Mouse (Mus musculus) megakaryocyte, embryonic 14.5 days (primary cell): ENCODE measurements around the gene Galnt17. TPM values are rescaled to one million over a fixed set of nuclear protein-coding genes. Genes with fewer than 3 reads are reported as not detected.

Experiments used
- H3K27me3 ChIP-seq: replicated peaks from 2 replicates; pipeline ENCODE3; 2012; ENCODE audit warnings: inconsistent platforms
- H3K36me3 ChIP-seq: replicated peaks from 2 replicates; pipeline ENCODE3; 2012; ENCODE audit warnings: low read length, inconsistent platforms, mixed read lengths
- H3K4me1 ChIP-seq: 2 replicates; pipeline ENCODE4 v1.6.1; 2012; ENCODE audit warnings: inconsistent platforms
- H3K4me3 ChIP-seq: replicated peaks from 2 replicates; pipeline ENCODE3; 2012; ENCODE audit warnings: moderate library complexity, mild to moderate bottlenecking, inconsistent platforms
- H3K9me3 ChIP-seq: 2 replicates; pipeline ENCODE4 v1.6.1; 2012; ENCODE audit warnings: inconsistent platforms
- FLI1 ChIP-seq: IDR thresholded peaks from 2 replicates; pipeline ENCODE4 v1.6.1; 2012; ENCODE audit warnings: low read length, inconsistent platforms, mixed read lengths
- GATA1 ChIP-seq: IDR thresholded peaks from 3 replicates; pipeline ENCODE4 v1.6.1; 2012; ENCODE audit warnings: mixed read lengths, low read length, inconsistent platforms, borderline replicate concordance
- polyA plus RNA-seq: library from polyadenylated mRNA; stranded (reverse); fragments of >175 nt; gene quantifications from 2 replicates; pipeline ENCODE4 v1.2.3, GENCODE M21; 2012; ENCODE audit warnings: low replicate concordance; ENCODE audit not compliant: insufficient read depth

Gene Galnt17
- polyA plus RNA-seq, 1 experiment, result not detected

DNA sequence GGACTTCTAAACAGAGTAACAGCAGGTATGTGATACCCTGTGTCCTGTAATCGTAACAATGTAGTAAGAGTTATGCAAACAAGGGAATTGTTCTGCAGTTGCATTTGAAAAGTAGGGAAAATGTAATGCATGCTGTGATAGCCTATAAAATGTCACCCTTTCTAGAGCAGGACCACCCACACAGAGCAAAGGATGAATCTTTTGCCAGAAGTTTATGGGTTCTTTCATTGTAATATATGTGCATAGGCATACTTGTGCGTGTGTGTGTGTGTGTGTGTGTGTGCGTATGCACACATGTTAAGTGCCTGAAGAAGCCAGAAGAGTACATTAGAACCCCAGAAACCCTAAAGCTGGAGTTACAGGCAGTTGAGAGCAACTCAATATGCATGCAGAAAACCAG is 59.9 kb downstream of the Galnt17 start:
- H3K4me3 ChIP-seq, result no peak overlapping the region
- TF ChIP-seq GATA1 (no peak), FLI1 (no peak)
- no peaks in the 10 kb centered on the region for H3K27me3 ChIP-seq
- no peaks in the 10 kb centered on the region for H3K4me1 ChIP-seq
- H3K36me3 ChIP-seq, result no peaks in the 10 kb centered on the region
- peaks cover 46% of the 10 kb centered on the region for H3K9me3 ChIP-seq

DNA sequence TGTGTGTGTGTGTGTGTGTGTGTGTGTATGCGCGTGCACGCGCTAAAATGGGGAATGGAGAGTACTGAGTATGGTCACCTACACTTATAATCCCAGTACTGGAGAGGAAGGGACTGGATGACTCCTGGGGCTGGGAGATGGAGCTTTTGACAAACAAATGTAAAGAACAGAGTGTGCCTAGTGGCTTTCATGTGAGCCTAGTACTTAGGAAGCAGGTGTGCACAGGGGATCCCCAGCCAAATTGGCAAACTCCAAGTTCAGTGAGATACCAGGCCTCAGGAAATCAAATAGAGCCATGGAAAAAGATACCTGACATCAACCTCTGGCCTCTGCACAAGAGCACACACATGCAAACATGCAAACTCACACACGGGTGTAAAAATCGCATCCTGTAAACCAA is 61.7 kb downstream of the Galnt17 start:
- H3K4me3 ChIP-seq, result no peak overlapping the region
- no peaks in the 10 kb centered on the region for H3K27me3 ChIP-seq
- H3K36me3 ChIP-seq, result no peaks in the 10 kb centered on the region
- no peaks in the 10 kb centered on the region for H3K4me1 ChIP-seq
- H3K9me3 ChIP-seq, result peaks cover 53% of the 10 kb centered on the region
- TF ChIP-seq FLI1 (no peak), GATA1 (no peak)

DNA sequence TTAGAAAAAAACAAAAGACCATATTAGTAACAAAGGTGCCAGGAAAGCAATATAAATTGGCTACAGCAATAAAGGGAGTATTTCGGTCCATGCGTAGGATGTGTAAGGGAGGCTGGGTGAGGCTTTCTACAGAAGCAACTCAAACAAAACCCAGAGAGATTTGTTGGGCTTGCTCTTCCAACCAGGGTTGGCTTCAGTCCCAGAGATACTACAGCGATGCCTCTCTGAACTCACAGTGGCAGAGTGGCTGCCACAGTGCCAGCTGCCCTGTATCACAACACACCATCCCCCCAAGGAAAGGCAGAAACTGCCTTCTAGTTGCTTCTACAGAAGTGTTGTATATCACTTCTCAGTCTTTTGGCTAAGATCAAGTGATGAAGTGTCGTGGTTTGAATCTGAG is 66.6 kb downstream of the Galnt17 start:
- no peaks in the 10 kb centered on the region for H3K36me3 ChIP-seq
- peaks cover 44% of the 10 kb centered on the region for H3K9me3 ChIP-seq
- no peaks in the 10 kb centered on the region for H3K4me1 ChIP-seq
- TF ChIP-seq FLI1, result no peak
- H3K4me3 ChIP-seq, result no peak overlapping the region
- no peaks in the 10 kb centered on the region for H3K27me3 ChIP-seq

DNA sequence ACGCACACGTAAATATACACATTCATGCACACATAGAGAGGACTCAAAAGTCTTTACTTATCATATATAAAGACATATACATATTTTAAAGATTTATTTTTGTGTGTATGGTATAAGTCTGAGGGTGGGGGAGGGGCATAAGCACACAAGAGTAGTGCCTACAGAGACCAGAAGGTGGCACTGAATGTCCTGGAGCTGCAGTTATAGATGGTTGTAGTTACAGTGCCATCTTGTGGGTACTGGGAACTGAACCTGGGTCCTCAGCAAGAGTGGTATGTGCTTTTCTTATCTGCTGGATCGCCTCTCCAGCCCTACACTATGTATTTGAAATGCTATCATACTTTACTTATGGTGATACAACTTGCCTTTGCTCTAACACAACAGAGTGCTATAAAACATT is 68.5 kb downstream of the Galnt17 start:
- TF ChIP-seq FLI1 (no peak), GATA1 (no peak)

DNA sequence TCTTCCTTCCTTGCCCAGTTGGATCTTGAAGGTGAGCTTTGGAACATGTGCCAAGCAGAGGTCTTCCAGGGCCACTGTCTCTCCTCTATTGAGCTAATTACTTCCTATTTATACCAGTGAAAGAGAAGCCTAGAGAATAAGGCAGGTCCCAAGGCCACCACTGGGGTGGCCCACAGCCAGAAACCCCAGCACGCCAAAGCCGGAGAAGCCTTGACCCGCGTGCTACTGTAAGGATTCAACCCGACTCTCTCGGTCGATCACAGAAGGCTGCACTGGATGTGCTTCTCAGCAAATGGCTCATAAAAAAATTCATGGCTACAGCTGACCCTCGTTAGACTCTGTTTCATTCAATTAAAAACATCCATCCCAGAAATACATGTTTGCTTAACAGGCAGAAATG is 71.4 kb downstream of the Galnt17 start:
- Histone ChIP-seq H3K4me1 (no peaks in the 10 kb centered on the region), H3K36me3 (no peaks in the 10 kb centered on the region), H3K27me3 (no peaks in the 10 kb centered on the region), H3K9me3 (peaks cover 67% of the 10 kb centered on the region), H3K4me3 (no peak overlapping the region)
- no peak for TF ChIP-seq FLI1
- TF ChIP-seq GATA1, result no peak

More for the DNA sequence above, 68.5 kb downstream of the Galnt17 start:
- Histone ChIP-seq H3K9me3 (peaks cover 52% of the 10 kb centered on the region), H3K4me1 (no peaks in the 10 kb centered on the region), H3K27me3 (no peaks in the 10 kb centered on the region), H3K36me3 (no peaks in the 10 kb centered on the region), H3K4me3 (no peak overlapping the region)

DNA sequence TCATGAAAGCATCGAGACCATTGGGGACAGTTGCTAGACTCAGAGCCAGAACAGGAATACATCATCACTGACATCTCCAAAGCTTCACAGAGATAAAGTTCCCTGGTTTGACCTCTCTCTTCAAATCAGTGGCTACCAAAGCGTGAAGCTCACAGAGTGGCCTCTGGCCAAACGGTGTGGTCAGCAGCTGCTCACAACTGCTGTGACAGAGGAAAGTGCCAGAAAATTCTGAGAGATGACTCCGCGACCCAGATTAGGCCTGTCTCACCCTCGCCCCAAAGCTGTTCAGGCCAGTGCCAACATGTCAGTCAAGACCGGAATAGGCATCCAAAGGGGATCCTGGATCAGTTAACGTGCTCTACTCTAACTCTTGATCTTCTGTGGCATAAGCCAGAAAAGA is 74.5 kb downstream of the Galnt17 start:
- Histone ChIP-seq H3K36me3 (no peaks in the 10 kb centered on the region), H3K4me3 (no peak overlapping the region), H3K4me1 (no peaks in the 10 kb centered on the region), H3K27me3 (no peaks in the 10 kb centered on the region), H3K9me3 (peaks cover 91% of the 10 kb centered on the region)
- TF ChIP-seq FLI1 (no peak), GATA1 (no peak)

DNA sequence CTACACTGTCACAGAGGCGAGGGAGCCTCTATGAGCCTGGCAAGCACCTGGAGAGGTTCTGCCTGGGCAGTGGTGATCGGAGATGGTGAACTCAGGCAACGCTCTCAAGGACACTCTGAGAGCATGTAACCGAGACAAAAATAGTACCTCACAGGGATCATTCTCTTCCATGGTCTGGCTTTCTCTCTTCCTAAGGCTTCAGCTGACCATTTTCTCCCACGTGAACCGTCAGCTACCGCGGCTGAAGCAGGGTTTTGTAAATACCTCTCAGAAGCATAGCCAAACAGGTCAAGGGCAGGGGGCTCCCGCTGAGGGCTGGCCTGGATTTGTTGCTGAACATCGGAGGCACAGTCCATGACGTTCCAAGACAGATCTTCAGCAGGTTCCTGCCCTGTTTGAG is 77.2 kb downstream of the Galnt17 start:
- Histone ChIP-seq H3K27me3 (no peaks in the 10 kb centered on the region), H3K4me1 (no peaks in the 10 kb centered on the region), H3K36me3 (no peaks in the 10 kb centered on the region), H3K9me3 (peaks cover 80% of the 10 kb centered on the region), H3K4me3 (no peak overlapping the region)
- TF ChIP-seq GATA1 (no peak), FLI1 (no peak)

DNA sequence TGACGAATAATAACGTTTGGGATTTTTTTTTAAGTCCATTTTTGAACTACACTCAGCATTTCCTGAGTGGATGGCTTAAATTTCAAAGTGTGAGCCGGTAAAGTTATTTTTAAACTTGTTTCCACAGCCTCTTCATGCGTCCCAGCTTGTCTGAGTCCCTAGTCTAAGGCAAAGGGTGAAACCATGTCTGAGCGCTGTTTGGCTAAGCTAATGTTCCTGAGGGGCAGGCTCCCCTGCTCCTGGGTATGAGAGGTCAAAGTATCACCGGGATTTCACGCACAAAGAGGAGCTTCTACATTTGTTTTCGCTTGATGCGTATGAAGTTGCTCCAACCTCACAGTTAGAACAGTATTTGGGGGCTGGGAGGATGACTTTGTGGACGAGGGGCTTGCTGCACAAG is 78.6 kb downstream of the Galnt17 start:
- Histone ChIP-seq H3K4me3 (no peak overlapping the region), H3K36me3 (no peaks in the 10 kb centered on the region), H3K9me3 (peaks cover 72% of the 10 kb centered on the region), H3K4me1 (no peaks in the 10 kb centered on the region), H3K27me3 (no peaks in the 10 kb centered on the region)
- no peak for TF ChIP-seq FLI1
- no peak for TF ChIP-seq GATA1

DNA sequence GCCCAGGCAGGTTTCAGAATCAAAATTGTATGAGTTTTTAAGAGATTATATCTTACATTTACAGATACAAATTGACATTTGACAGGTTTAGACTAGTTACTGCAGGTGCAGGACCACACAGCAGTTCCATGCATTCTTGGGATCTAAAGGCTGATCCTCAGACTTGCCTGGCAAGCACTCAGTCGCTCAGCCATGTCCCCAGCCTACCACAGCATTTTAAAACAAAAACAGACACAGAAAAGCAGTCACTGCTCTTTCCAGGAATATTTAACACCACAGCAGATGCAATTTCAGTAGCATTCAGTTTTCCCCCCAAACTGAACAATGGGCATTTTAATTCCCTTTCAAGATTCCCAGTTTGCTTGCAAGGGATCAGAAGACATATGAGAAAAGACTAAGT is 84.9 kb downstream of the Galnt17 start:
- no peaks in the 10 kb centered on the region for H3K4me1 ChIP-seq
- peaks cover 64% of the 10 kb centered on the region for H3K9me3 ChIP-seq
- no peaks in the 10 kb centered on the region for H3K36me3 ChIP-seq
- no peaks in the 10 kb centered on the region for H3K27me3 ChIP-seq
- no peak overlapping the region for H3K4me3 ChIP-seq
- TF ChIP-seq FLI1 (no peak), GATA1 (no peak)

DNA sequence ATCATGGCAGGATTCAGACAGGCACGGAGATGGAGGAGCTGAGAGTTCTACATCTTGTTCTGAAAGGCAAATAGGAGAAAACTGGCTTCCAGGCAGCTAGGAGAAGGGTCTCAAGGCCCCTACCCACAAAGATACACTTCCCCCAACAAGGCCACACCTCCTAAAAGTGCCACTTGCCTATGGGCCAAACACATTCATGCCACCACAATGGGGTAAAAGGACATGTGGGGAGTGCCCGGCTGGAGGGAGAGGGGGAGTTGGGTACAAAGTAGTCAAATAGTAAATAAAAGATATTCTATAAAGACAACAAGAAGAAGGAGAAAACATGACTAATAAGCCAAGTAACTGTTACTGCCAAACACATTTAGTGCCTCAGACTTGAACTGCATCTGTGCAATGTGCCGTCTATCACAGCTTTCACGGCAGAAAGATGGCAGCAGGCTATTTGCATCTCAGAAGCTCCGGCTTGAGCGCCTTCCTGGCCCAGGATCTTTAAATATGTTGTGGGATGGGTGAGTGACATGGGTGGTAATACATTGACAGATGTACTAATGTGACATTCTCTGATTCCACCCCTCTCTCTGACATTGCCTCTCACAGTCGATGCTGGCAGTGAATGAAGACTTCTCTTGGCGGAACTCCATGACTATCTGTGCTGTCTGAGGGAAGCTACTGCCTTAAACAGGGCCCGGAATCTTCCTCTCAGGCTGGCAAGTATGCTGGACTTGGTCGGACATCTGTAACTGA is 85.6 kb downstream of the Galnt17 start:
- no peaks in the 10 kb centered on the region for H3K4me1 ChIP-seq
- no peaks in the 10 kb centered on the region for H3K27me3 ChIP-seq
- no peaks in the 10 kb centered on the region for H3K36me3 ChIP-seq
- peaks cover 67% of the 10 kb centered on the region for H3K9me3 ChIP-seq
- no peak overlapping the region for H3K4me3 ChIP-seq
- TF ChIP-seq FLI1 (no peak), GATA1 (no peak)
